Mouse (Mus musculus) lung, embryonic 16.5 days (tissue): ENCODE measurements around the gene Tbxa2r. TPM values are rescaled to one million over a fixed set of nuclear protein-coding genes. Genes with fewer than 3 reads are reported as not detected.

Source experiments
- ATAC-seq: fragments of 200-750 bp; cut with Nextera tagmentation; 2 replicates; pipeline ENCODE4 v1.8.0; 2017; ENCODE audit warnings: low read depth, mild to moderate bottlenecking, moderate library complexity
- H3K27ac ChIP-seq: fragments of 300-500 bp; sonication (generic); 2 replicates; pipeline ENCODE4 v1.5.1; 2014; ENCODE audit warnings: mild to moderate bottlenecking, control low read depth, low read length
- H3K27me3 ChIP-seq: fragments of 300-500 bp; sonication (generic); 2 replicates; pipeline ENCODE4 v1.6.1; 2014; ENCODE audit warnings: low read depth, low read length, mixed read lengths; ENCODE audit not compliant: control insufficient read depth, insufficient read depth
- H3K36me3 ChIP-seq: fragments of 300-500 bp; sonication (generic); 2 replicates; pipeline ENCODE4 v1.6.1; 2014; ENCODE audit warnings: low read length; ENCODE audit not compliant: control insufficient read depth, insufficient read depth
- H3K4me1 ChIP-seq: fragments of 300-500 bp; sonication (generic); replicated peaks from 2 replicates; pipeline ENCODE4 v1.6.1; 2014; ENCODE audit warnings: low read length, mixed read lengths; ENCODE audit not compliant: control insufficient read depth, insufficient read depth
- H3K4me2 ChIP-seq: fragments of 300-500 bp; sonication (generic); 2 replicates; pipeline ENCODE4 v1.6.1; 2014; ENCODE audit warnings: low read depth, low read length, control low read depth
- H3K4me3 ChIP-seq: fragments of 300-500 bp; sonication (generic); 2 replicates; pipeline ENCODE4 v1.5.1; 2014; ENCODE audit warnings: mild to moderate bottlenecking, low read length, control low read depth
- H3K9ac ChIP-seq: fragments of 300-500 bp; sonication (generic); 2 replicates; pipeline ENCODE4 v1.6.1; 2014; ENCODE audit warnings: low read length, control low read depth
- H3K9me3 ChIP-seq: fragments of 300-500 bp; sonication (generic); 2 replicates; pipeline ENCODE4 v1.6.1; 2016; ENCODE audit warnings: low read length; ENCODE audit not compliant: control insufficient read depth
- WGBS: fragments of 180-500 bp; shearing (Covaris S2); extraction: QIAGEN DNeasy Blood & Tissue Kit; methylation state at CpG from one replicate; pipeline ENCODE4 v1.1.7; 2014; 5-methylcytosine and 5-hydroxymethylcytosine counted together
- polyA plus RNA-seq: library from polyadenylated mRNA; unstranded; fragments of >200 nt; fragmentation: Nextera tagmentation; extraction: Ambion mirVana; gene quantifications from 2 replicates; pipeline ENCODE4 v1.2.1, GENCODE M21; 2015

Gene Tbxa2r
- polyA plus RNA-seq, 1 experiment from 2014 or later, result 18.6 TPM

DNA sequence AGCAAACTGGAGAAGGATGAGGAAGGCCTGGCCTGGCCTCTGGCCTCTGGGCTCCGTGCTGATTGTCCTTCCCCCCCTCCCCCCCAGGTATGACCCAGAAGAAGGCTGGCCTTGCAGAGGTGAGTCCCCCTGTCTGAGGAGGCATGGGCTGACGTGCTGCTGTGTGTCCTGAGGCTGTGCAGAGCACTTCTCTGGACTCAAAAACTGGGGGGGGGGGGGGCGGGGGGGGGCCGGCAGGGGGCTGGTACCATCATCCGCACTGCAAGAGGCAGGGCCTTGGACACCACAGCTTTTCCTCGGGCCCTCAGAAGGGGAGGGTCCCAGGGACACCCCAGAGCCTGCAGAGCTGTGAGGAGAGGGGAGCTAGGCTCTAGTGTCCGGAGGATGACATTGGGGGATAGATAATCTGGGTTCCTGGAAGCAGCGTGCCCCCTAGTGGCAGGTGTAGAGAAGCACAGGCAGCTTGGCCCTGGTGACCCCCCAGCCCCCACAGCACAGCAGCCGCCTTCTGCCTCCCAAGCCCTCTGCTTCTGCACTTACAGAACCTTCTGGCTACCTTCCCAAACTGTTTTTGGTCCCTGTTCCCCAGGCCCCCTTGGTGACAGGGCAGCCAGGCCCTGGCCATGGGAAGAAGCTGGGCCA is 23.8 kb upstream of the Tbxa2r start:
- Histone ChIP-seq H3K36me3 (peaks cover 35% of the 10 kb centered on the region), H3K4me3 (no peak overlapping the region), H3K27ac (no peak overlapping the region), H3K27me3 (no peaks in the 10 kb centered on the region), H3K4me2 (no peak overlapping the region), H3K9ac (no peak overlapping the region), H3K4me1 (peaks cover 29% of the 10 kb centered on the region), H3K9me3 (no peaks in the 10 kb centered on the region)
- peak; percentile 18; the same call in 1 of the 2 replicates for ATAC-seq
- WGBS, result 20% methylated on average over 6 of the region's 9 CpGs

DNA sequence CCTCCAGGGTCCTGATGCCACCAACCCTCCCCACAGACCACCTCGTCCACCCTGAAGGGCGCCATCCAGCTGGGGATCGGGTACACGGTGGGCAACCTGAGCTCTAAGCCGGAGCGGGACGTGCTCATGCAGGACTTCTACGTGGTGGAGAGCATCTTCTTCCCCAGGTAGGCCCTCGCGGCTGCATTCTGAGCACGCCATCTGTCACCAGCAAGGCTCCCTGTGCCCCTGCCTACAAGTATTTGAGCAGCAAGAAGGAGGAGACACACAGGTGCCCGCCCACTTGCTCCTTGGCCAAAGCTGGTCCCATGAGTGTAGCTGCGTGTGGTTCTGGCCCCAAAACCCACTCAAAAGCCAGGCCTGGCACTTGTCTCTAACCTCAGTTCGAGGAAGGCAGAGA is 22.9 kb upstream of the Tbxa2r start:
- Histone ChIP-seq H3K36me3 (peaks cover 36% of the 10 kb centered on the region), H3K4me1 (peaks cover 22% of the 10 kb centered on the region), H3K27ac (no peak overlapping the region), H3K4me3 (no peak overlapping the region), H3K9ac (no peak overlapping the region), H3K4me2 (no peak overlapping the region), H3K9me3 (no peaks in the 10 kb centered on the region), H3K27me3 (no peaks in the 10 kb centered on the region)
- no peak for ATAC-seq
- WGBS, result 93% methylated on average over 14 of the region's 14 CpGs

DNA sequence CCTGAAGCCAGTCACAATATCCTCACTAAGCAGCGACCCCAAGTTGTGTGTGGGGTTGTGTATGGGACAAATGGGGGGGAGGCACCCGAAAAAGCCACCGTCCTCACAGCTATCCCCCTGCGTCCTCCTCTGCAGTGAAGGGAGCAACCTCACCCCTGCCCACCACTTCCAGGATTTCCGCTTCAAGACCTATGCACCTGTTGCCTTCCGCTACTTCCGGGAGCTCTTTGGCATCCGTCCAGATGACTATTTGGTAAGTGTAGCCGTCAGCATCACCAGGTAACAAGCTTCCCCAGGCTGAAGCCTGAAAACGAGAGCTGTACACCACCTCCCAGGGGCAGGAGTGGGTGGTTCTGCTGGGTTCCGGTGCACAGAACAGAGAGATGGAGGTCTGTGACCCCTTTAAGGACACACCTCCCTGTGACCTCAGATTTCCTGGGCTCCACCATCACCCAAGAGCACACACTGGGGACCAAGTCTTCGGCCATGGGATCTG is 22.3 kb upstream of the Tbxa2r start:
- Histone ChIP-seq H3K4me1 (peaks cover 18% of the 10 kb centered on the region), H3K4me2 (no peak overlapping the region), H3K9ac (no peak overlapping the region), H3K36me3 (peaks cover 39% of the 10 kb centered on the region), H3K27ac (no peak overlapping the region), H3K4me3 (no peak overlapping the region), H3K9me3 (no peaks in the 10 kb centered on the region), H3K27me3 (no peaks in the 10 kb centered on the region)
- 81% methylated on average over 12 of the region's 12 CpGs for WGBS
- ATAC-seq, result no peak

DNA sequence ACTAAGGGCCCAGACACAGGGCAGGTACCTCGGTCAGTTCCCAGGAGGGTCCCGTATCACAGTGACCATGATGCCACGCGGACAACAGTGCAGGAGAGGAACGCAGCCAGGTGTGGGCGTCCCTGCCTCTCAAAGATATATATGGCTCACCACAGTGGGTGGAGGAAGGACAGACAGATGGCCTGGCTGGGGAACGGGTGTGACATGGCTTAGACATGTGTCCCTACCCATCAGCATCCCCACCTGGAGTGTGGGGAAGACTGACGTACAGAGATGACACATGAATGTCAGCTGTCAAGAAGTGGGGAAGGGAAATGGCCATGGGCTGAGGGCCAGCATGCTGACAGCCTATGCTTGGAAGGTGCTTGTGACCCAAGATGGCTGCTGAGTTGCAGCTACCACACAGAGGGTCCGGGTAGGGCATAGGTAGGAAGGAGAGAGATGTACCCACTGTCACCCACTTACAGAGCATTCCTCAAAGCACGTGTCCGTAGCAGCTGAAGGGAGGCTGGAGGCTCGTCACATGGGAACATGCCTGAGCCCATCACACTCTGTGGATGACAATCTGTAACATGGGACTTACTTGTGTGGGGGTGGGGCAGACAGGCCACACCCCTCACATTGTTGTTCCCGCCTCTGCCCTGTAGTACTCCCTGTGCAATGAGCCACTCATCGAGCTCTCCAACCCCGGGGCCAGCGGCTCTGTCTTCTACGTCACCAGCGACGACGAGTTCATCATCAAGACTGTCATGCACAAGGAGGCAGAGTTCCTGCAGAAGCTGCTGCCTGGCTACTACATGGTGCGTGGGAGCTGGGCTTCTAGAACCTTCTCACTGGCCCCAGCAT is 21.5 kb upstream of the Tbxa2r start:
- Histone ChIP-seq H3K4me1 (peaks cover 17% of the 10 kb centered on the region), H3K4me2 (no peak overlapping the region), H3K4me3 (no peak overlapping the region), H3K27me3 (no peaks in the 10 kb centered on the region), H3K36me3 (peaks cover 46% of the 10 kb centered on the region), H3K27ac (no peak overlapping the region), H3K9me3 (no peaks in the 10 kb centered on the region), H3K9ac (no peak overlapping the region)
- WGBS, result 91% methylated on average over 21 of the region's 21 CpGs
- ATAC-seq, result no peak

DNA sequence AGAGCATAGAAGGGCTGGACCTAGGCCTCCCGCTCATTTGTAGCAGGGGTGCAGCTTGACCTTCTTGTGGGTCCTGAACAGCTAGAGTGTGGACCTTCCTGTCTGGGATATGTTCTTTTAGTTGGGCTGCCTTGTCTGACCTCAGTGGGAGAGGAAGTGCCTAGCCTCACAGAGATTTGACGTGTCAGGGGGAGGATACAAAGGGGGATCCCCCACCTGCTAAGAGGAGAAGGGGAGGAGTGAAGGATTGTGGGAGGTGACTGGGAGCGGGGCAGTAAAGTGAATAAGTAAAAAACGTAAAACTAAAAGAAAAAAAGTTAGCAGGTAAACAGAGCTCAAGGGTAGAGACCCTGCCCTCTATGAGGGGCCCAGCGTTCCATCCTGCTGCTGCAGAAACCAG is 19.0 kb upstream of the Tbxa2r start:
- H3K27me3 ChIP-seq, result no peaks in the 10 kb centered on the region
- H3K4me2 ChIP-seq, result no peak overlapping the region
- no peak for ATAC-seq
- H3K9ac ChIP-seq, result no peak overlapping the region
- peaks cover 66% of the 10 kb centered on the region for H3K36me3 ChIP-seq
- no peaks in the 10 kb centered on the region for H3K4me1 ChIP-seq
- no peaks in the 10 kb centered on the region for H3K9me3 ChIP-seq
- 81% methylated on average over 5 of the region's 5 CpGs for WGBS
- no peak overlapping the region for H3K4me3 ChIP-seq
- H3K27ac ChIP-seq, result no peak overlapping the region

DNA sequence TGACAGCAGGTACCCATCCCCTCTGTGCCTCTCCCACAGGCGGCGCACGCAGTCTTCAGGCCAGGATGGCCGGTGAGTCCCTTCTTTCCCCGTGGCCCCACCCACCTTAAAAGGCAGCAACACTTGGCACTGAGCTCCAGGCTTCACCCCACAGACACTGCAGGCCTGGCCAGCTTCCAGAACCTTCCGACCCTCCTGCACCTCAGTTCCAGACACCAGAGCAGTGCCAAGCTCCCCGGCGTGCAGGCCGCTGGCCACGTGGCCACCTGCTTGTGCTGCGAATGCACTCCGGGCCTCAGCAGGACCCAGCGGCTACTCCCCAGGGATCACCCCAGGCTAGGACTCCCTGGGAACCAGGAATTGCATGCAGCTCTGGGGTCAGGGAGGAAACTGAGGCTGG is 14.9 kb upstream of the Tbxa2r start:
- Histone ChIP-seq H3K4me1 (peaks cover 22% of the 10 kb centered on the region), H3K36me3 (peaks cover 57% of the 10 kb centered on the region), H3K9ac (no peak overlapping the region), H3K4me3 (no peak overlapping the region), H3K27ac (no peak overlapping the region), H3K4me2 (no peak overlapping the region), H3K9me3 (no peaks in the 10 kb centered on the region), H3K27me3 (no peaks in the 10 kb centered on the region)
- WGBS, result 86% methylated on average over 13 of the region's 13 CpGs
- no peak for ATAC-seq

DNA sequence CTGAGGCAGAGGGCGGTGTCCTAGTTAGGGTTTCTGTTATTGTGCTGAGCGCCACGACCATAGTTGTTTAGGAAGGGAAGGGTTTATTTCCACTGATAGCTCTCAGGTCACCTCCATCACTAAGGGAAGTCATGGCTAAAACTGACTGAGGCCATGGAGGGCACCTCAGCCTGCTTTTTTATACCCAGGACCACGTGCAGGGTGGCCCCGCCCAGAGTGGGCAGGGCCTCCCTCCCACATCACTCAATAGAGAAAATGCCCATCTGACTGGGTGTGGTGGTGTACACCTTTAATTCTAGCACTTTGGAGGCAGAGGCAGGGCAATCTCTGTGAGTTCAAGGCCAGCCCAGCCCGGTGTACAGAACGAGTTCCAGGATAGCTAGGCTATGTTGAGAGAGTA is 14.3 kb upstream of the Tbxa2r start:
- Histone ChIP-seq H3K36me3 (peaks cover 50% of the 10 kb centered on the region), H3K27me3 (no peaks in the 10 kb centered on the region), H3K4me1 (peaks cover 29% of the 10 kb centered on the region), H3K9ac (no peak overlapping the region), H3K4me3 (no peak overlapping the region), H3K27ac (no peak overlapping the region), H3K4me2 (no peak overlapping the region), H3K9me3 (no peaks in the 10 kb centered on the region)
- 82% methylated on average over 7 of the region's 7 CpGs for WGBS
- no peak for ATAC-seq

DNA sequence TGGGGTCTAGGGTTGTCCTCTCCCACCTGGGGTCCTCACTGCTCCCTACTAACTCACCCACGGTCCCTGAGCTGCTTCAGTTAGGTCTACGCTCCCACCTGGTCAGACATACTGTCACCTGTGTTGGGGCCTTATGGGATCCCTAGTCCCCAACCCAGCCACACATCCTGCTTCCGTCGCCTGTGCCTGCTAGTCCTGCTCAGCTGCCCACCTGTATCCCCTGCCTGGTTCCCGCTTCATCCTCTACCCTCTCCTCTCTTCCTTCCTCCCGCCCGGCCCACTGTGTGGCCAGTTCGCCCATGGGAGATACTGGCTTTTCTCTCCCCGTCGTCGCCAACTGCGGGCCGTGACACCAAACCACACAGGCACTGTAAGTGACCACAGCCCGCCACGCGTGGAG is 12.9 kb upstream of the Tbxa2r start:
- Histone ChIP-seq H3K9ac (no peak overlapping the region), H3K4me1 (peaks cover 36% of the 10 kb centered on the region), H3K27ac (no peak overlapping the region), H3K36me3 (peaks cover 46% of the 10 kb centered on the region), H3K27me3 (no peaks in the 10 kb centered on the region), H3K4me2 (no peak overlapping the region), H3K9me3 (no peaks in the 10 kb centered on the region), H3K4me3 (no peak overlapping the region)
- WGBS, result 89% methylated on average over 16 of the region's 16 CpGs
- no peak for ATAC-seq

DNA sequence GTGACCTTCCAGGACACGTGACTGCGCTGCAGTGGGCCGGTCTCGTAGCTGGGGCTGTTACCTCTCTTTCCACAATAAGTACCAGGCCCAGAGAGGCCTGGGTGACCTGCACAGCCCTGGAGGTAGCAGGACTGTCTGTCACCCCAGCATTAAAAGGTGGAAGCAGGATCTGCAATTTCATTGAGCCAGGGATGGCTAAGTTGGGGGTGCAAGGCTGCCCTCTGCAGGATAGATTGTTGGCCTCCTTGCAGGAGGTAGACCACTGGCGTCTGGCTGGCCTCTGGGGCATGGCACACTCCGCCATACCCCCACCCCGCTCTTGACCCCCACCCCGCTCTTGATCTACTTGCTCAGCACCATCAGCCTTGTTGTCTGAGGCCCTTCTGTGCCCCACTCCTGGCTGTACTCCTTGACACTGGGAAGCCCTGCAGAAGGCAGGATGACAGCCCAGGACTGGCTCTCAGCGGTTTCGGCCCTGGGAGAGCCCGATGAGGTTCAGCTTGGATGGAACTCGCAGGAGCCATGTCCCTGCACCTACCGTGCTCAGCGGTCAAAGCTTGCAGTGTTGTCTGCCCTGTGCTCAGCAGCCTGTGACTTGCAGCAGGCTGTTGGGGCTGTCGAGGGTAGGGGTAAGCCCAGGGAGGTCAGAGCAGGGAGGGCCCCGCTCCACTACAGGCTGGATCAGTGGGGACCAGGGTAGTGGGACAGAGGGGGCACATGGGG is 12.0 kb upstream of the Tbxa2r start:
- peaks cover 36% of the 10 kb centered on the region for H3K4me1 ChIP-seq
- H3K4me3 ChIP-seq, result peak overlapping the region; percentile 39; the same call in 1 of the 2 replicates
- no peaks in the 10 kb centered on the region for H3K27me3 ChIP-seq
- H3K9me3 ChIP-seq, result no peaks in the 10 kb centered on the region
- WGBS, result 51% methylated on average over 16 of the region's 16 CpGs
- peaks cover 39% of the 10 kb centered on the region for H3K36me3 ChIP-seq
- H3K9ac ChIP-seq, result peak overlapping the region; percentile 64
- peak overlapping the region; percentile 63 for H3K4me2 ChIP-seq
- ATAC-seq, result no peak
- H3K27ac ChIP-seq, result 0 out of 2 replicates have a peak overlapping the region, but pooled peaks have one; percentile 25
